Mouse (Mus musculus) erythroblast, embryonic 14.5 days (primary cell): ENCODE data around the gene Cmc1.

ENCODE experiments used
- GATA1 ChIP-seq: IDR thresholded peaks from 2 replicates; pipeline ENCODE4 v1.6.1; 2012; ENCODE audit warnings: low read length, inconsistent platforms, mixed read lengths
- TAL1 ChIP-seq: IDR thresholded peaks from 3 replicates; pipeline ENCODE4 v1.6.1; 2012; ENCODE audit warnings: low read length, inconsistent platforms, mixed read lengths

GRCm38 (mm10) chr9:118108527-118109011 lies 41.4 kb downstream of the Cmc1 start:
- TF ChIP-seq TAL1 (no peak), GATA1 (no peak)
